Mouse (Mus musculus) lung, embryonic 14.5 days (tissue): ENCODE results near the gene Gm28041. TPM values are rescaled to one million over a fixed set of nuclear protein-coding genes. Genes with fewer than 3 reads are reported as not detected.
"Not testable (repeated sequence)": the region's sequence is repeated elsewhere in the genome, so short reads cannot be mapped to it uniquely, and the experiment has no call there.

Experiments used
- ATAC-seq: fragments of 200-750 bp; cut with Nextera tagmentation; 2 replicates; pipeline ENCODE4 v1.8.0; 2017; ENCODE audit warnings: mild to moderate bottlenecking, moderate TSS enrichment, moderate library complexity; ENCODE audit not compliant: insufficient read depth
- DNase-seq: peaks from one replicate; pipeline ENCODE4 v3.0.0-alpha.2; 2015
- H3K27ac ChIP-seq: fragments of 300-500 bp; sonication (generic); 2 replicates; pipeline ENCODE4 v1.5.1; 2014; ENCODE audit warnings: low read depth, mild to moderate bottlenecking, moderate library complexity
- H3K27me3 ChIP-seq: fragments of 300-500 bp; sonication (generic); 2 replicates; pipeline ENCODE4 v1.6.1; 2014; ENCODE audit warnings: low read length, control low read depth; ENCODE audit not compliant: insufficient read depth
- H3K36me3 ChIP-seq: fragments of 300-500 bp; sonication (generic); 2 replicates; pipeline ENCODE4 v1.6.1; 2014; ENCODE audit warnings: control low read depth; ENCODE audit not compliant: insufficient read depth
- H3K4me1 ChIP-seq: fragments of 300-500 bp; sonication (generic); 2 replicates; pipeline ENCODE4 v1.6.1; 2014; ENCODE audit warnings: antibody characterized with exemption, control low read depth; ENCODE audit not compliant: insufficient read depth
- H3K4me2 ChIP-seq: fragments of 300-500 bp; sonication (generic); 2 replicates; pipeline ENCODE4 v1.6.1; 2014; ENCODE audit warnings: mild to moderate bottlenecking
- H3K4me3 ChIP-seq: fragments of 300-500 bp; sonication (generic); 2 replicates; pipeline ENCODE4 v1.5.1; 2014; ENCODE audit warnings: low read depth, low read length
- H3K9ac ChIP-seq: fragments of 300-500 bp; sonication (generic); 2 replicates; pipeline ENCODE4 v1.6.1; 2014
- H3K9me3 ChIP-seq: fragments of 300-500 bp; sonication (generic); 2 replicates; pipeline ENCODE4 v1.6.1; 2016; ENCODE audit warnings: low read depth, low read length, control low read depth
- CTCF ChIP-seq: IDR thresholded peaks from 2 replicates; pipeline ENCODE4 v1.5.1; 2016; ENCODE audit warnings: antibody characterized with exemption, low read depth
- WGBS: fragments of 180-500 bp; shearing (Covaris S2); extraction: QIAGEN DNeasy Blood & Tissue Kit; methylation state at CpG from one replicate; pipeline ENCODE4 v1.1.7; 2014; 5-methylcytosine and 5-hydroxymethylcytosine counted together
- polyA plus RNA-seq: library from polyadenylated mRNA; unstranded; fragments of >200 nt; fragmentation: Nextera tagmentation; extraction: Ambion mirVana; gene quantifications from 2 replicates; pipeline ENCODE4 v1.2.1, GENCODE M21; 2014

The Gm28041 gene
- 0.28 and 0.37 TPM in 2 replicates for polyA plus RNA-seq

DNA sequence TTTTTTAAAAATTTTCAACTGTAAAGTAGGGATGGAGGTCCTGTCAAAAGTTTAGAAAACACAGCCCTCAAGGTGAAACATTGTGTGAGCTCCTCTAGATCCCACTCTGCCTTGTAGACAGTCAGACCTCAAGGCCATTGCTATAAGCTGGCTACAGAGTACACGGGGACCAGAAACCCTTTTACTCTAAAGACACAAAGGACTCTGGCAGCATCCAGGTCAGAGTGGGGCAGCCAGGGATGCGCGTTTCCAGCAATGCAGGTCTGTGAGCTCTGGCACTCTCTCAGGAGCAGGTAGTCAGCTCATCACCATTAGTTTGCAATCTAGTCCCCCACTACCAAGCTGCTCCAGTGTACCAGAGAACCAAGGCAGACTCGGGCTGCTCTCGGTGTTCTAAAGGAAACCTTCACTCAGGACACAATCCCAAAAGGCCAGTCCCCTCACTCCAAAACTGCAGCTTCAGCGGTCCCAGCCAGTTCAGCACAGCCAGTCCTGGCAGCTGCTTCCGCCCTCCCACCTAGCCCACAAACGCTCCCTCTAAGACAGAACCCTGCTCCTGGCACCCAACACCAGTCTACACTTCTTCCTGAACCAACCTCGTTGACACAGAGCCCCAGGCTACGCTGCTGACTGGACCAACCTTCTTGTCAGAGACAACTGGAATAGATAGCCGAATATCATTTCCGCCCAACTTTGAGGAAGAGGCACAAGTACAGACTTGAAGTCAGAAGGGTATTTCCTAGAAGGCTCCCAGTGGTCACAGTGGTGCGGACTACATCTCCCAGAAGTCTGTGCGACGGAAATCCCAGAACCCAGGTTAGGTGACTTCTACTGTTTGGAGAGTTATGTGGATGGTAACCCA lies at the start of gene Gm28041, which contains the start of gene Zfp456:
Gene Gm28041 (minus strand): TSS at position 684 of the 862 bp plus-strand sequence.
Gene Zfp456 (minus strand): TSS at position 761 of the 862 bp plus-strand sequence.
- not testable (repeated sequence) for H3K9me3 ChIP-seq, H3K27ac ChIP-seq, H3K4me1 ChIP-seq, H3K27me3 ChIP-seq, H3K36me3 ChIP-seq
- peak; percentile 99 for ATAC-seq
- peak within 1 kb of the TSS; percentile 43 for H3K9ac ChIP-seq
- H3K4me2 ChIP-seq, result peak within 1 kb of the TSS; percentile 58
- DNase-seq, result peak; percentile 82
- H3K4me3 ChIP-seq, result peak within 1 kb of the TSS; percentile 48
- 13% methylated on average over 13 of the region's 15 CpGs for WGBS

DNA sequence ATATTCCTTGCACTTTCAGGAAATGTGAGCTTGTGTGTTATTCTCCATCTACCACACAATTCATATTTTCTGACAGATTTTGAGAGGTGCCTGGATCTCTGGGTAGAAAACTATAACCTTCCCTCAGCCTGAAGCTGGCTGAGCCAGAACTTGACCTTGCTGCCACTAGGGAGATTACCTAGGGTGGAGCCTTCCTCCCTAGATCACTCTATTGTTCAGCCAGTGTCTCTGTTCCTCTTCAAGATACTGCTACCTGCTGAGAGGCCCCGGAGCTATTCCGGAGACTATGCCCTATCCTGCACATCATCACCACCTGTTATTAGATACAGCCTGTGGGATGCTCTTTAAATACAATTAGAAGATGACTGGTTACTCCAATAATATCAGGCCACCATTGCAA lies 47.0 kb upstream of the Gm28041 start:
- not testable (repeated sequence) for H3K36me3 ChIP-seq, H3K9ac ChIP-seq, H3K4me2 ChIP-seq, ATAC-seq, H3K4me1 ChIP-seq, H3K27ac ChIP-seq, H3K9me3 ChIP-seq, H3K4me3 ChIP-seq, H3K27me3 ChIP-seq, DNase-seq
- 91% methylated on average over 2 of the region's 2 CpGs for WGBS

DNA sequence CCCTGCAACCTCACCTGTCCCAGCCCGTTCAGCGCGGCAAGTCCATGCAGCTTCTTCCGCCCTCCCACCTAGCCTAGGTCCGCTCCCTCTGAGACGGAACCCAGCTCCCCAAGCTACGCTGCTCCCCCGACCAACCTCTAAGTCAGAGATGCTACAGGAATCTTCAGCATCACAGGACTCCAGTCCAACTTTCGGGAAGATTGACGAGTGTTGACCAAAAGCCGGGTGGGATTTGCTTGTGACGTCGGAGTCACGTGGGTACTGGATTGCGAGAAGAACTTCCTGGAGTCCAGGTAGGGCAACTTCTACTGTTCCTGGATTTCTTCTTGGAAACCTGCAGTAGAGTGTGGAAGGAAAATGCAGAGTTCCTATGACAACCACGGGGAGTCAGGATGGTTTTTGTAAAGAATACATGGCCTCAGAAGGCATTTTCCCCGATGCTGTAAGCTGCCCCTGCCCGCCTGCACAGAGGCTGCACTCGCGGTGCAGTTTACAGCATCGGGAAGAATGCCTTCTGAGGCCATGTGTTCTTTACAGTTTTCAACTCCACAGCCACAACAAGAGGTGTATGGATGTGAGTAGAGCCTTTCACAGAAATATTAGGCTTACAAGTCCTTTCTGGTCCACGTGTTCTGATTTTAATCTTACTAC lies 45.8 kb upstream of the Gm28041 start, which contains the start of gene Zfp459:
Gene Zfp459 (minus strand): TSS at position 212 of the 651 bp plus-strand sequence.
- peak within 1 kb of the TSS; percentile 55 for H3K9ac ChIP-seq
- peak within 1 kb of the TSS; percentile 50 for H3K4me3 ChIP-seq
- 1% methylated on average over 22 of the region's 22 CpGs for WGBS
- H3K27ac ChIP-seq, result no peak within 1 kb of the TSS
- ATAC-seq (peak; percentile 92), DNase-seq (peak; percentile 68)
- peak within 1 kb of the TSS; percentile 78 for H3K4me2 ChIP-seq
- H3K27me3 ChIP-seq, result no peaks in the 10 kb centered on the region
- no peaks in the 10 kb centered on the region for H3K4me1 ChIP-seq
- H3K9me3 ChIP-seq, result no peaks in the 10 kb centered on the region
- TF ChIP-seq CTCF, result no peak
- H3K36me3 ChIP-seq, result no peaks in the 10 kb centered on the region

DNA sequence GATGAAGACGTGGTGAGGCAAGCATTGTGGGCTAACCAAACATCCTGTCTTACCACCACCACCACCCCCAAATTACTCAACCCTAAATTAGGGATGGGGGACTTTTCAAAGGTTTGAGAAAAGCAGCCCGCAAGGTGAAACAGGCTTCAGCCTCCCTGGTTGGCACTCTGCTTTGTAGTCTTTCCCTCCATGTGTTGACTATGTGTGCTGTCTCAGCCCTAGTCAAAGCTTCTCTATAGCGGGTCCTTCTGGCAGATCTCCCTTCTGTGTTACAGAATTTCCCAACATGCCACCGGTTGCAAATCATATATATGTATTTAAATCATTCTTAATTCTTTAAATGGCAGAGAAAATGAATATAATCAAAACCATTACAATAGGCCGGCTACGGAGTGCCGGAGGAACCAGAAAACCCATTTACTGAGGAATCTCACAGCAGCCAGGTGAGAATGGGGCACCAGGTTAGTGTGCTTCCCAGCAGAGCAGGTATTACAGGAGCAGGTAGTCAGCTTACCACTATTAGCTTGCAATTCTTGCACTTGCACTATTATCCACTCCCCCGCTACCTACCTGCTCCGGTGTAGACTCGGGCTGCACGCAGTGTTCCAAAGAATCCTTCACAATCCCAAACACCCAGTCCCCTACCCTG lies 45.1 kb upstream of the Gm28041 start:
- ATAC-seq, result no peak; the same call in 1 of the 2 replicates

DNA sequence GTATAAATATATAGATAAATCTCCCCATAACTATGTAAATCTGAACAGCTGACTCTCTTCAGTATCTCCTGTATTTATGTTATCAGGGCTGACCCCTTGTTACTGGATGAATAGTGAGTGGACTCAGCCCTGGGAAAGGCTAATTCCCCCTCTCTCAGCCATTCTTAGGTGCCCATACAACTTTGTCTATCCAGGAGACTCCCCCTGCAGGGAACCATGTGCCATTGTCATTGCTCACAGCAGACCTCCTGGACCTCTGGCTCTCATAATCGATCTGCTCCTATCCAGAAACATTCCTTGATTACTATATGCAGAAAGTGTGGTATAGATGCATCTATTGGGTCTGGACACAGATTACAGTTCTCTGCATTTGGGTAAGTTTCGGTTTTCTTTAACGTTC lies 41.3 kb upstream of the Gm28041 start:
- H3K36me3 ChIP-seq, result no peaks in the 10 kb centered on the region
- no peak for TF ChIP-seq CTCF
- ATAC-seq (no peak), DNase-seq (no peak)
- H3K9me3 ChIP-seq, result no peaks in the 10 kb centered on the region
- no peaks in the 10 kb centered on the region for H3K4me1 ChIP-seq
- no peak overlapping the region for H3K27ac ChIP-seq
- no peak overlapping the region for H3K9ac ChIP-seq
- no peak overlapping the region for H3K4me2 ChIP-seq
- H3K27me3 ChIP-seq, result no peaks in the 10 kb centered on the region
- WGBS, result 88% methylated on average over 3 of the region's 3 CpGs
- H3K4me3 ChIP-seq, result no peak overlapping the region

More for the DNA sequence above, 45.1 kb upstream of the Gm28041 start:
- H3K9me3 ChIP-seq, result no peaks in the 10 kb centered on the region
- no peak for TF ChIP-seq CTCF
- DNase-seq, result no peak
- no peak overlapping the region for H3K27ac ChIP-seq
- peak overlapping the region; percentile 55 for H3K9ac ChIP-seq
- no peaks in the 10 kb centered on the region for H3K36me3 ChIP-seq
- WGBS, result 24% methylated on average over 11 of the region's 11 CpGs
- no peaks in the 10 kb centered on the region for H3K4me1 ChIP-seq
- no peaks in the 10 kb centered on the region for H3K27me3 ChIP-seq
- H3K4me2 ChIP-seq, result peak overlapping the region; percentile 78
- peak overlapping the region; percentile 50 for H3K4me3 ChIP-seq

DNA sequence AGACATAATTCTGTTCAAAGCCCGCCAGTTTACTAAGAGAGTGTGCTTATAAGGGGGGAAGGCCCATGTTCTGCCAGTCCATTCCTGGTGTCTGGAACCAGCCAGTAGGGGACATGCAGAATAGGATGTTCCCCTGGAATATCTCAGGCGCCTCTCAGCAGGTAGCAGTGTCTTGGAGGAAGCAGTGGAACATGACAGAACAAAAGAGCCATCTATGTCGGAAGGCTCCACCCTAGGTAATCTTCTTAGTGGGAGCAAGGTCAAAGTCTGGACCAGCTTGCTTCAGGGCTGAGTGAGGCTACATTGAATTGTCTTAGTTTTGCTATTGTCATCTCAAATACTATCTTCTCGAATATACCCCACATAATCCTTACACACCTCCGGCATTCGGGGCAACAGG lies 40.2 kb upstream of the Gm28041 start:
- H3K9me3 ChIP-seq, result no peaks in the 10 kb centered on the region
- no peak overlapping the region for H3K9ac ChIP-seq
- TF ChIP-seq CTCF, result no peak
- H3K4me3 ChIP-seq, result no peak overlapping the region
- H3K36me3 ChIP-seq, result no peaks in the 10 kb centered on the region
- no peaks in the 10 kb centered on the region for H3K4me1 ChIP-seq
- ATAC-seq, result no peak
- DNase-seq, result no peak
- no peaks in the 10 kb centered on the region for H3K27me3 ChIP-seq
- 89% methylated on average over 6 of the region's 6 CpGs for WGBS
- no peak overlapping the region for H3K4me2 ChIP-seq
- no peak overlapping the region for H3K27ac ChIP-seq

DNA sequence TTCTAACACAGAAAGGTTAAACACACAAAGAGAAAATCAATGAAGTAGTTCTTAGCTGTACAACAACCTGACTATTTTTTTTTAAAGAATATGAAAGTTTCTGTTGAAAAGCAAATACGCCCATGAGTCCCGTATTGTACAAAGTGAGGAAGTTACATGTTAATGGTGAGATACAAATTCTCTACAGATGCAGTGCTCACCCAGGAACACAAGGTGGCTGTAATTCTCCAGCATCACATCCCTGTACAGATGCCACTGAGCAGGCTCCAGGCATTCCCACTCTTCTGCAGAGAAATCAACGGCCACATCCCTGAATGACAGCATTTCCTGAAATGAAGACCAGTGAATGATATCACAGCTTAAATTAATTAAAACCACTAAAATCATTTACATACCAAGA lies 38.1 kb upstream of the Gm28041 start:
- 62% methylated on average over 3 of the region's 3 CpGs for WGBS
- H3K36me3 ChIP-seq, ATAC-seq, H3K27ac ChIP-seq, DNase-seq, H3K9me3 ChIP-seq, H3K4me3 ChIP-seq, H3K4me2 ChIP-seq, H3K27me3 ChIP-seq, H3K9ac ChIP-seq, H3K4me1 ChIP-seq: not testable (repeated sequence)
- TF ChIP-seq CTCF, result peak; percentile 30

DNA sequence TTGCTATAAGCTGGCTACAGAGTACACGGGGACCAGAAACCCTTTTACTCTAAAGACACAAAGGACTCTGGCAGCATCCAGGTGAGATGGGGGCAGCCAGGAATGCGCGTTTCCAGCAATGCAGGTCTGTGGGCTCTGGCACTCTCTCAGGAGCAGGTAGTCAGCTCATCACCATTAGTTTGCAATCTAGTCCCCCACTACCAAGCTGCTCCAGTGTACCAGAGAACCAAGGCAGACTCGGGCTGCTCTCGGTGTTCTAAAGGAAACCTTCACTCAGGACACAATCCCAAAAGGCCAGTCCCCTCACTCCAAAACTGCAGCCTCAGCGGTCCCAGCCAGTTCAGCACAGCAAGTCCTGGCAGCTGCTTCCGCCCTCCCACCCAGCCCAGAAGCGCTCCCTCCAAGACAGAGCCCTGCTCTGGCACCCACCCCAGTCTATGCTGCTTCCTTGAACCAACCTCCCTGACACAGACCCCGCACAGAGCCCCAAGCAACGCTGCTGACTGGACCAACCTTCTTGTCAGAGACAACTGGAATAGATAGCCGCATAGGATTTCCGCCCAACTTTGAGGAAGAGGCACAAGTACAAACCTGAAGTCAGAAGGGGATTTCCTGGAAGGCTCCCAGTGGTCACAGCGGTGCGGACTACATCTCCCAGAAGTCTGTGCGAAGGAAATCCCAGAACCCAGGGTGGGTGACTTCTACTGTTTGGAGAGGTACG lies 23.8 kb upstream of the Gm28041 start, which contains the start of gene Zfp429:
Gene Zfp429 (minus strand): TSS at position 637 of the 721 bp plus-strand sequence.
- not testable (repeated sequence) for H3K4me1 ChIP-seq, H3K27ac ChIP-seq, H3K9me3 ChIP-seq, H3K27me3 ChIP-seq, H3K36me3 ChIP-seq
- H3K4me3 ChIP-seq, result peak within 1 kb of the TSS; percentile 54
- DNase-seq (peak; percentile 87), ATAC-seq (peak; percentile 99)
- WGBS, result 4% methylated on average over 14 of the region's 16 CpGs
- peak within 1 kb of the TSS; percentile 48 for H3K4me2 ChIP-seq
- peak within 1 kb of the TSS; percentile 63 for H3K9ac ChIP-seq

DNA sequence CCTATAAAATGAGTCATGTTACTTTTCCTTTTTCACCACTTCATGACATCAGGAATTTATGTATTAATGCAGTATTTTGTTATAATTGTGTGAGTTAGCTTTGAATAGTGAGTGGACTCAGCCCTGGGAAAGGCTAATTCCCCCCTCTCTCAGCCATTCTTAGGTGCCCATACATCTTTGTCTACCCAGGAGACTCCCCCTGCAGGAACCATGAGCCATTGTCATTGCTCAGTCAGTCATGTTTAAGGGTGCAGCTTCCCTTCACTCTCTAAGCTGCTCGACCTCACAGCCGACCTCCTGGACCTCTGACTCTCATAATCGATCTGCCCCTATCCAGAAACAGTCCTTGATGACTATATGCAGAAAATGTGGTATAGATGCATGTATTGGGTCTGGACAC lies 722 bp upstream of the Gm28041 start:
- not testable (repeated sequence) for H3K4me2 ChIP-seq, H3K4me3 ChIP-seq, H3K9ac ChIP-seq, DNase-seq, H3K27me3 ChIP-seq, ATAC-seq, H3K4me1 ChIP-seq, H3K36me3 ChIP-seq, H3K9me3 ChIP-seq, H3K27ac ChIP-seq
- 77% methylated on average over 3 of the region's 3 CpGs for WGBS
